Mouse (Mus musculus) right cerebral cortex, postnatal 14 days (tissue): ENCODE measurements around the gene Mrgprf.

ENCODE experiments used
- DNase-seq: peaks from one replicate; pipeline ENCODE4 v3.0.0; 2022

The Mrgprf gene

DNA sequence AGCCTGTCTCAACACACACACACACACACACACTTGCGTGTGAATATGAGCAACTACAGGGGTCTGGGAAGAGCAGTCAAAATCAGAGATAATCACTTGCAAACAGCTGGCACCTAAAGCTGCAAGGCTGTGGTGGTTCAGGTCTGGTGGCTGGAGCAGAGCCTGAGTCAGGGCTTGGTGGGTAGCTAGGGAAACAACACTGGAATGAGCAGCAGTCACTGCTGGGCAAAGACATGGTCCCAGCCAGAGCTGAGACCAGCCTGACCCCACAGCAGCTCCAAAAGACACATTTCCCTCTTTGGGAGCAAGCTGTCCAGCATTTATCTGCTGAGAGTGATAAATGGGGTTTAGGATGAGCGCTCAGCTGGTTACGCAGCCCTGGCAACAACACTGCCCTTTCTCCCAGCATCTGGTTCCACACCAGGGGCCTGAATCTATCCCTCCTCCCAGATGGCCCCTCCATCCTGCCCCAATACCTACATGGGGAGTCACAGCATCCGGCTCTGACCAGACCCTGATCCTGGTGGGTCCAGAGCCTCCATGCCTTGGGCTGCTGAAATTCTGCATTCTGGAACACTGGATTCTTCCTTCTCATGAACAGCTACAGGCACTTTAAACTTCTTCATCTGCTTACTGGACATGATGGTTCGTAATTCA is 39.7 kb downstream of the Mrgprf start:
- DNase-seq: no peak
